Mouse (Mus musculus) layer of hippocampus, adult 2 months (tissue): ENCODE results near the gene Rpl18. TPM values are rescaled to one million over a fixed set of nuclear protein-coding genes. Genes with fewer than 3 reads are reported as not detected.

Experiments used
- DNase-seq, 2 experiments: peaks; one replicate each; pipeline ENCODE4 v3.0.0; 2022; ENCODE audit warnings: low spot score in 2 of 2
- H3K27ac ChIP-seq: fragments of 200-600 bp; 2 replicates; pipeline ENCODE4 v1.8.1; 2022
- H3K4me3 ChIP-seq: fragments of 200-600 bp; 2 replicates; pipeline ENCODE4 v1.8.1; 2022; ENCODE audit warnings: mild to moderate bottlenecking
- CTCF ChIP-seq: fragments of 200-600 bp; conservative IDR thresholded peaks from 2 replicates; pipeline ENCODE4 v1.8.1; 2022; ENCODE audit warnings: antibody characterized with exemption, mild to moderate bottlenecking, moderate library complexity
- total RNA-seq, 2 experiments: library from RNA; stranded (reverse); gene quantifications; 2 replicates each; pipeline ENCODE4 v1.2.3; 2021

The Rpl18 gene
- total RNA-seq, 2 experiments from 2014 or later: 342 to 353 TPM

- no peak for DNase-seq
- Histone ChIP-seq H3K4me3 (no peak overlapping the region), H3K27ac (no peak overlapping the region)
- TF ChIP-seq CTCF: 0 out of 2 replicates have a peak, but pooled peaks have one; percentile 3
Observed at GRCm38 (mm10) chr7:45759400-45759799, 44.1 kb downstream of the Rpl18 start.

- Histone ChIP-seq H3K4me3 (no peak overlapping the region), H3K27ac (no peak overlapping the region)
- TF ChIP-seq CTCF: no peak
- no peak for DNase-seq
Observed at GRCm38 (mm10) chr7:45760151-45760550, 44.9 kb downstream of the Rpl18 start.

- DNase-seq: no peak
- no peak for TF ChIP-seq CTCF
- Histone ChIP-seq H3K4me3 (no peak overlapping the region), H3K27ac (no peak overlapping the region)
Observed at GRCm38 (mm10) chr7:45765995-45766394, 50.7 kb downstream of the Rpl18 start.

GRCm38 (mm10) chr7:45766764-45767163 is 51.5 kb downstream of the Rpl18 start:
- TF ChIP-seq CTCF: no peak
- DNase-seq: no peak
- H3K4me3 ChIP-seq: no peak overlapping the region
- H3K27ac ChIP-seq: no peak overlapping the region

GRCm38 (mm10) chr7:45767500-45767899 is 52.2 kb downstream of the Rpl18 start:
- H3K27ac ChIP-seq: no peak overlapping the region
- no peak overlapping the region for H3K4me3 ChIP-seq
- TF ChIP-seq CTCF: no peak
- no peak for DNase-seq

Other genes starting within 250 kb of the Rpl18 start
- 10 to 100 TPM; 73.2 to 77.6 TPM for gene Bax, start 248.6 kb upstream of the Rpl18 start, total RNA-seq
- gene Tulp2, start 233.6 kb upstream of the Rpl18 start, total RNA-seq: not detected
- 1 to 10 TPM; 2.1 to 3.1 TPM for gene Gm45808, start 228.6 kb upstream of the Rpl18 start, total RNA-seq
- 1 to 10 TPM; 4.3 to 4.4 TPM for gene Dhdh, start 226.7 kb upstream of the Rpl18 start, total RNA-seq
- 10 to 100 TPM; 97.6 to 98.2 TPM for gene Nucb1, start 205.1 kb upstream of the Rpl18 start, total RNA-seq
- gene Ppp1r15a, start 189.2 kb upstream of the Rpl18 start, total RNA-seq: 10 to 100 TPM; 19.0 to 25.8 TPM
- under 1 TPM; 0.52 to 0.79 TPM for gene Plekha4, start 189.1 kb upstream of the Rpl18 start, total RNA-seq
- gene Hsd17b14, start 160.6 kb upstream of the Rpl18 start, total RNA-seq: not detected
- gene Bcat2, start 145.3 kb upstream of the Rpl18 start, total RNA-seq: 10 to 100 TPM; 20.6 to 28.2 TPM
- gene Fgf21, start 100.0 kb upstream of the Rpl18 start, total RNA-seq: not detected
- not detected for gene Fut1, start 98.2 kb upstream of the Rpl18 start, total RNA-seq
- not detected for gene Izumo1, start 93.6 kb upstream of the Rpl18 start, total RNA-seq
- gene Rasip1, start 88.0 kb upstream of the Rpl18 start, total RNA-seq: 1 to 10 TPM; 6.1 to 7.4 TPM
- gene Mamstr, start 75.5 kb upstream of the Rpl18 start, total RNA-seq: 1 to 10 TPM; 1.2 to 4.8 TPM
- gene Fut2, start 49.1 kb upstream of the Rpl18 start, total RNA-seq: under 1 TPM; 0.13 to 0.25 TPM
- gene Ntn5, start 31.4 kb upstream of the Rpl18 start, total RNA-seq: 1 to 10 TPM; 6.3 to 9.3 TPM
- 1 to 10 TPM; 2.2 to 2.3 TPM for gene Sec1, start 21.1 kb upstream of the Rpl18 start, total RNA-seq
- gene Car11, start 15.6 kb upstream of the Rpl18 start, total RNA-seq: 100 to 1,000 TPM; 184 to 211 TPM
- 10 to 100 TPM; 69.2 to 72.8 TPM for gene Dbp, start 10.4 kb upstream of the Rpl18 start, total RNA-seq
- 10 to 100 TPM; 32.3 to 35.8 TPM for gene Sphk2, start 2.5 kb downstream of the Rpl18 start, total RNA-seq
- under 1 TPM; 0.27 to 0.33 TPM for gene Fam83e, start 5.8 kb downstream of the Rpl18 start, total RNA-seq
- gene Spaca4, start 10.4 kb downstream of the Rpl18 start, total RNA-seq: not detected
- gene Lmtk3, start 68.3 kb downstream of the Rpl18 start, total RNA-seq: 100 to 1,000 TPM; 302 to 329 TPM
- 1 to 10 TPM; 7.1 to 9.7 TPM for gene Sult2b1, start 69.2 kb downstream of the Rpl18 start, total RNA-seq
- 100 to 1,000 TPM; 144 to 149 TPM for gene Cyth2, start 99.1 kb downstream of the Rpl18 start, total RNA-seq
- gene Kcnj14, start 109.3 kb downstream of the Rpl18 start, total RNA-seq: 1 to 10 TPM; 1.6 to 1.9 TPM
- gene Grwd1, start 115.5 kb downstream of the Rpl18 start, total RNA-seq: 10 to 100 TPM; 20.5 to 22.7 TPM
- 10 to 100 TPM; 78.4 to 81.4 TPM for gene Kdelr1, start 157.3 kb downstream of the Rpl18 start, total RNA-seq
- gene Grin2d, start 162.9 kb downstream of the Rpl18 start, total RNA-seq: 10 to 100 TPM in 1 of 2 experiments, 1 to 10 TPM in 1; 10.0 to 11.6 TPM
- not detected for gene Syngr4, start 181.3 kb downstream of the Rpl18 start, total RNA-seq
- 10 to 100 TPM; 22.1 to 22.8 TPM for gene Tmem143, start 181.5 kb downstream of the Rpl18 start, total RNA-seq
- 1 to 10 TPM; 1.5 to 2.3 TPM for gene Emp3, start 205.9 kb downstream of the Rpl18 start, total RNA-seq
- 1 to 10 TPM; 3.5 to 3.8 TPM for gene Ccdc114, start 208.6 kb downstream of the Rpl18 start, total RNA-seq